Mouse (Mus musculus): ENCODE results near the gene Fam49a.
"Not testable (repeated sequence)": the region's sequence is repeated elsewhere in the genome, so short reads cannot be mapped to it uniquely, and the experiment has no call there.

The Fam49a gene

GRCm38 (mm10) chr12:12261987-12262971, at the start of gene Fam49a:
Fam49a (plus strand) TSS chr12:12262139.
- DNase-seq = peak; percentile 55

- no peak for DNase-seq
These were observed 48.4 kb upstream of the Fam49a start for GRCm38 (mm10) chr12:12213536-12213935.

GRCm38 (mm10) chr12:12218947-12219346, 43.0 kb upstream of the Fam49a start:
- DNase-seq = no peak

- no peak for DNase-seq
These were observed 41.0 kb upstream of the Fam49a start for GRCm38 (mm10) chr12:12220755-12221496.

- no peak for DNase-seq
These were observed 39.2 kb upstream of the Fam49a start for GRCm38 (mm10) chr12:12222585-12223290.

- DNase-seq = no peak
These were observed 38.6 kb upstream of the Fam49a start for GRCm38 (mm10) chr12:12223336-12223735.

GRCm38 (mm10) chr12:12225706-12226105, 36.2 kb upstream of the Fam49a start:
- DNase-seq = no peak

- no peak for DNase-seq
These were observed 34.3 kb upstream of the Fam49a start for GRCm38 (mm10) chr12:12227594-12227993.

GRCm38 (mm10) chr12:12230031-12230557, 31.8 kb upstream of the Fam49a start:
- DNase-seq = no peak

- DNase-seq = no peak
These were observed 29.8 kb upstream of the Fam49a start for GRCm38 (mm10) chr12:12232097-12232496.

GRCm38 (mm10) chr12:12236978-12237377, 25.0 kb upstream of the Fam49a start:
- DNase-seq = no peak

GRCm38 (mm10) chr12:12239502-12239901, 22.4 kb upstream of the Fam49a start:
- no peak for DNase-seq

- no peak for DNase-seq
These were observed 18.8 kb upstream of the Fam49a start for GRCm38 (mm10) chr12:12243148-12243547.

GRCm38 (mm10) chr12:12247023-12247422, 14.9 kb upstream of the Fam49a start:
- not testable (repeated sequence) for DNase-seq

- no peak for DNase-seq
These were observed 12.4 kb upstream of the Fam49a start for GRCm38 (mm10) chr12:12249521-12249920.

- DNase-seq = peak; percentile 30
These were observed 8.4 kb upstream of the Fam49a start for GRCm38 (mm10) chr12:12253526-12253925.

GRCm38 (mm10) chr12:12254139-12254538, 7.8 kb upstream of the Fam49a start:
- DNase-seq = no peak

GRCm38 (mm10) chr12:12260979-12261960, 669 bp upstream of the Fam49a start:
- DNase-seq = no peak

GRCm38 (mm10) chr12:12263371-12263791, 1.4 kb downstream of the Fam49a start:
- DNase-seq = no peak

GRCm38 (mm10) chr12:12264151-12264550, 2.2 kb downstream of the Fam49a start:
- DNase-seq = no peak

- no peak for DNase-seq
These were observed 4.6 kb downstream of the Fam49a start for GRCm38 (mm10) chr12:12266552-12266951.
